Mouse (Mus musculus): Measurements from ENCODE around the gene Cacna1h. TPM values are rescaled to one million over a fixed set of nuclear protein-coding genes. Genes with fewer than 3 reads are reported as not detected.

Cacna1h gene
- 10 to 100 TPM; 44.2 to 56.5 (median 50.2) TPM for total RNA-seq (2022)

DNA sequence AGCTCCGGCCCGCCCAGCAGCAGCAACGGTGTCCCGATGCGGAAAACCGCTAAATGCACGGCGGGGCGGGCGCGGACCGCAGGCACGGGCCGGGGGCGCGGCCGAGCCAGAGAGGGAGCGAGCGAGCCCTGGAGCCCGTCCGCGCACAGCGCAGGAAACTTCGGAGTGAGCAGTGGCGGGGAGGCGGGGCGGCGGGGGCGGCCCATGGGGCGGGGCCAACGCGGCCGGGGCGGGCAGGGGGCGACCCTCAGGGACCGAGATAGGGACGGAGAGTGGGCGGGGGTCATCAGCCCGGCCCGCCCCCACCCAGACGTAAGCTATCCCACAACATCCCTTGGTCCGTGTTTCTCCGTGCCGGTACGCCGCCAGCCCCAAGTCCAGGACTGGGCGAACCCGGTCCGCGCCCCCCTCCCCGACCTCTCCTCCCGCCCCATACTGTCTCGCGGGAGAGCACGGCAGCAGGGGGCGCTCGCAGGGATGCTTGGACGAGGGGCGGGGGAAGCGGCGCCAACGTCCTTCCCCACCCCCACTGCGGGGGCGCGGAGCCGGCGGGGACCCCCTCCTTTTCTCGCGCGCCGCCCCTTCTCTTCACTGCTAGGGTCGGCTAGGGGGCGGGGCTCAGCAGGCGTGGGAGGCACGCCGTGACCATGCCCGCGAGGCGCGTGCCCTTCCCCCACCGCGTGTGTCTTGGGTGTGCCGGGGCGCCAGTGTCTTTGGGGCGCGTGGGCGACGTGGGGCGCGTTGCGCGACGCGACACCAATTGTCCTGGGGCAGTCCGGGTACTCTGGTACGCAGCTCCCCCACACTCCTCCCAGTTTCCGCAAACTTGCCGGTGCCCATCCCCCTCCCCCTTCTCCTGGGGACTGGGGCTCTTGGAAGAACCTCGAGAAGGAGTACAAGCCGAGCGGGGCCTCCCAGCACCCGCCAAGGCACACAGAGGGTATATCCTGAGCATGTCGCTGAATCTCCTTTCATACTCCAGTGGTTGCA, at the start of gene Cacna1h:
Cacna1h (minus strand) TSS at position 167 of the 990 bp plus-strand sequence.
- peak in 1 of 2 experiments; percentile 61 for DNase-seq (ENCODE audit: low spot score in 2 of 2)

DNA sequence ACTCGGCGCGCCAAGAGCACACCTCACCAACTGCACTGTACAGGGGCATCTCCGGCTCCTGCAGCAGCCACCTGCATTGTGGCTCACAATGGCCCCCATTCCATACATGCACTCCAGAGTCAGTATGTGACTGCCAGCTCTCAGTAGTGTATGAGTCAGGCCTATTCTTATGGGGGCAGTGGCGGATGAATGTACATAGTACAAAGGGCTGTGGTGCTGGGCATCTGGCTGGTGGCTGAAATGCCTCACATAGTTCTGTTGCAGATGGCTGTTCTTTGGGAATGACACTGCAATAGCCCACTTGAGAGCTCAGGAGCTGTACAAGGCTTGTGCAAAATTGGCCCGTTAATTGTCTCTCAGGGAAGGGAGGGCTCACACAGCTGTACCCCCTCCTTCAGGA, 48.5 kb upstream of the Cacna1h start:
- DNase-seq (ENCODE audit: low spot score in 2 of 2) = no peak

DNA sequence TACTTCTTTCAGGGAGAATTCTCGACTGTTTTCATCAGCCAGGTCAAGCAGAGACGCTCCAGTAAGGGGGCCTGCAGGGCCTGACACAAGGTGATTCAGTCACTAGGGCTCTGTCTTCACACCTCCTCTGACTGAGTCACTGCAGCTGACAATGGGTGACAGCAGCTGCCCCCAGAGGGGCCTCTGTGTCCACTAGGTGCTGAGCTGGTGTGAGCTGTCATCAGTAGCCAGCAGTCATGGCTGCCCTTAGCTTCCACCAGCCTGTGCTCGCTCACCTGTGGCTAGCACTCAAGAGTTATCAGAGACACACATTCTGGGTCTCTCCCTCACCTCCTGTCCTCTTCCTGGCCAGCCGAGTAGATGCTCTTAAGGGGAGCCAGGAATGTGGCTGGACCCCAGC, 47.2 kb upstream of the Cacna1h start:
- no peak for DNase-seq (ENCODE audit: low spot score in 2 of 2)

DNA sequence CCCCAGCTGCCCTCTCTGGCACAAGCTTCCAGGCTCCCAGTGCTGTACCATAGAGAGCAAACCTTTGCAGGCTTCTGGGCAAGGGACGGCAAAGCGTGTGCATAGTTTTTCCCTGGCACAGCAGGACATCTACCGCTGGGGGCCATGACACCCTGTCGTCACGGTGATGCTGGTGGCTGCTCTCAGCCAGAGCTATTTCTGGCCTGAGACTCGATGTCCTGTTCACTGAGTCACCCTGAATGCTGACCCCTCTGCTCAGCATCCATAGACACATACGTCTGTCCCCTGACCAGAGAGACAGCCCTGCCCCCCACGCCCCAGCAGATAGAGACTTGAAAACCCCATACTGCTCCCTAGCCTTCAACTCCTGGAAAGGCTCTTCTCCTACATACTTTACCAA, 46.6 kb upstream of the Cacna1h start:
- no peak for DNase-seq (ENCODE audit: low spot score in 2 of 2)

DNA sequence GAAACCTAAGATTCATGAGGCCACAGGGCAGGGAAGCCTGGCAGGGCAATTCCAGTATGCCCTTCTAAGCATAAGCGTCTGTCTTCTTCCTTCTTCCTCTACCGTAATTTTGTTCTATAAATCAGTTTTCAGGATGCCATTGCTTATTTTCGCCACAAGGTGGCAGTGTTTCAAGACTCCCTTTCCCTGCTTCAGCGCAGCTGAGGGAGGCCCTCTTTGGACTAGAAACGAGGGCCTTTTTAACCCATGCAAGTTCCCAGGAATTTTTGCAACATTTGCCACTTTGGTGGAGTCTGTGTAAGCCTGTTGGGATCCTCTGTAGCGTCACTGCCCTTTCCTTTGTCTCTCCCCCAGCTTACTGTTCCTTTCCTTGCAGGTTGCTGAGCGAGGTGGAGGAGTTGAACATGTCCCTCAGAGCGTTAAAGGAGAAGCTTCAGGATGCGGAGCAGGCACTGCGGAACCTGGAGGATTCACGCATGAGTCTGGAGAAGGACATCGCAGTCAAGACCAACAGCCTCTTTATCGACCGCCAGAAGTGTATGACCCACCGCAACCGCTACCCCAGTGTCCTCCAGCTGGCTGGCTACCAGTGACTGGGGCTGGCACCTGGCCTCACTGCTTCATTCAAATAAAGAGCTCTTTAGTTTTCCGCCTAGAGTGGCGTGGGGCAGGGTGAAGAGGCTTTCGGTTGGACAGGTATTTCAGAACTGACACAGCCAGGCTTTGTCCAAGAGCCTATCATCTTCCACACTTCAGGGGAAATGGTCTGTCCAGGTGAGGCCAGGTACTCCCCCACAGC, 42.6 kb upstream of the Cacna1h start:
- peak in 1 of 2 experiments; percentile 40 for DNase-seq (ENCODE audit: low spot score in 2 of 2)

DNA sequence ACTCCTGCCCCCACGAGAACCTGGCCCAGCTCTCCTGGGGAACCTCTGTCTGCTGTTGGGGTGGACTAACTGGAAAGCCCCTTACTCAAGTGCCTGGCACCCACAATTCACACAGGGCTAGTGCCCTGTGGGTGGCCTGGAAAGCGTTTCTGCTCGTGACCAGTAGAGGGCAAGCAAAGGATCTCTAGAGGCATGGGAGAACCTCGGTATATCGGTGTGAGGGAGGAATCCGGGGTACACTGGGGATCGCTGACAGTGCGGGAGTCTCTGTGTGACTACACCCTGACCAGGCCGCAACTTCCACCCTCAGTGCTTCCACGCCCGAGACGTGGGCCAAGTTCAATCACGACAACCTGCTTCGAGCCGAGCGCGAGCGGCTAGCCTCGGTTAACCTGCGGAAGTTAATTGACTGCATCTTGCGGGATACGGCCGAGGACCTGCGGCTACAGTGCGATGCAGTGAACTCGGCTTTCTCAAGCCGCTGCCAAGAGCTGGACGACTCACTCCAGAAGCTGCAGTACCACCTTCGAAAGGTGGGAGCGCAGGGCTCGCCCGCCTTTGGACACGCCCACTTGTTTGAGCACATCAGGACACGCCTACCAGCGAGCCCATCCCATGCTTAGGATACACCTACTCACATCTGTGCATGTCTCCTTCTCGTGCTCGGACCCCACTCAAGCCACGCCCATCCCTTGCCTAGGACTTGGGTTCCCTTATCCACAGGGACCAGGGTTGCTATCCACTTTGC, 40.9 kb upstream of the Cacna1h start:
- DNase-seq (ENCODE audit: low spot score in 2 of 2) = peak in 1 of 2 experiments; percentile 40

DNA sequence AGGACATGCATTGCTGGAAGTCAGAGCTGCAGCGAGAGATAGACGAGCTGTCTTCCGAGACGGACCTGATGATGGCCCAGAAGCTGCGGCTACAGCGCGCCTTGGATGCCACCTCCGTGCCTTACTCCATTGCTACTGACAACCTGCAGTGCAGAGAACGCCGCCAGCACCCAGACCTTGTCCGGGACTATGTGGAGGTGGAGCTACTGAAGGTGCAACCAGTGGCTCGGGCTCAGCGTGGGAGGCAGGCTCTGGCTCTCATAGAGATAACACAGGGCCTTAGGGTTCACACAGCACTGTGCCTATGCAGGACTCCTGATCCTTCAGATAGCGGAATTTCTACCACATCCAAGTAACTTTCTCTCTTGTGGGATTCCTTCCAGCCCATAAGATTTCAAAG, 38.5 kb upstream of the Cacna1h start:
- no peak for DNase-seq (ENCODE audit: low spot score in 2 of 2)

DNA sequence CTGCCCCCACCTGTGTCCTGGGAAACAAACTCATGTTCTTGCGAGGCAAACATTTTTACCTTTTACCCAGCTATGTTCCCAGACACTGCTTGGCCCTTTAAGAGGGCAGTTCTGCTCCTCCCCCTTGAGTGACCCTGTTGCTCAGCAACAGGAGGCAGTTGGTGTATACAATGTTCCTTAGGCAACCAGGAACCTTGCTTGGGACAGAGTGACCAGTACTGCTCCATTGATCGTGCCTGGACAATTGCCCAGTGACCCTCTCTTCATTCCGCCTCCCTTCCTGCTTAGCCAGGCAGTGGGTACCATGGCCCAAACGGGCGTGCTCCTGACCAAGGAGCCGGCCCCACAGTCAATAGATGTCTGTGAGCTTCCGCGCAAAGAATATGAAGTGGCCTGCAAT, 37.8 kb upstream of the Cacna1h start:
- DNase-seq (ENCODE audit: low spot score in 2 of 2) = peak in 1 of 2 experiments; percentile 53

DNA sequence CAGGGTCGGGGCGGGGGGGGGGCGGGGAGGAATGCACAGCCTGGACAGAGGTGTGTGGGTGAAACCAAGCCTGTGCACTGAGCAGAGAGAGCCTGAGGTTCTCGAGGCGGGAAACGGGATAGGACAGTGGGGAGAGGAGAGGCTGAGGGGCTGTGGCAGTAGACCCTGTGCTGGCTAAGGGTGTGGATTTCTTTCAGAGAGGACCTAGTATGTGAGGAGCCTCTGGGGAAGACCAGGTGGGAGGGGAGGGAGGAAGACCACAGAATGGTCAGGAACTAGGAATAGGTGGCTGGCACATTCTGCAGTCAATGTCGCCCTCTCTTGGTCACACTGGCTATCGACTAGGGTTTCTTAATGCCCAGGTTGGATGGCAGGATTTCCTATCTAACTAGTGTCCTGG, 36.2 kb upstream of the Cacna1h start:
- DNase-seq (ENCODE audit: low spot score in 2 of 2) = peak; percentile 35 to 51

DNA sequence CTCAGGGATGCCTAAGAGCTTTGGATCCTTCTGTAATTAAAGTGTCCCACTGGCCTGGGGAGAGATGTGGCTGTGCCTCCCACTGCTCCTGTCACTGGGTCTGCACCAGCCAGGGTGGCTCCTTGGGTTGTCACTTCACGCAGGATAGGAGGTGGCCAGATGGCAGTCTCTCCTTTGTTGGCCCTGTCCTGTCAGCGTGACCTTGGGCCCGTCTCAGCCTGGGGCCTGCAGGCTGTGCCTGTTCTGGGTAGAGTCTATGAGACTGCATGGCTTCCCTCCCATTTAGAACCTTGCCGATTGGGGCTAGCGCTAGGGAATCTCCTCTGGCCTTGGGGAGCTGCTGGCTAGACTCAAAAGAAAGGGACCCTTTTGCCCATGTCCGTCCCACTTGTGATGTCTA, 34.7 kb upstream of the Cacna1h start:
- DNase-seq (ENCODE audit: low spot score in 2 of 2) = no peak

DNA sequence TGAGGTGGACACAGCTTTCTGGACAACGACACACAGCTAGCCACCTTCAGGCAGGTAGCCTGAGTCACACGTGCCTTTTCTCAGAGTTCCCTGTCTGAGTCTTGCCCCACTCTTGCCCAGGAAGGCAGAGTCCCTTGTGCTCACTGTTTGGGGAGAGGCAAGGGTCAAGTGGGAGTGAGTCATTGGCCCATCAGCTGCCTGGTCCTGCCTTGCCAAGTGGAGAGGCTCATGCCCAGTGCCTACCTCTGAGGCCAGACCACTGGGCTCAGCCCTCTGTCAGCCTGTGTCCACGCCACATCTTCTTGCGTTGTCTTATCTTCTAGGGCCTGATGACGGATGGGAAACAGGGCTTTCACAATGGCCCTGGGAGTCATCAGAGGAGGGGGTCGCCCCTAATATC, 34.2 kb upstream of the Cacna1h start:
- no peak for DNase-seq (ENCODE audit: low spot score in 2 of 2)

DNA sequence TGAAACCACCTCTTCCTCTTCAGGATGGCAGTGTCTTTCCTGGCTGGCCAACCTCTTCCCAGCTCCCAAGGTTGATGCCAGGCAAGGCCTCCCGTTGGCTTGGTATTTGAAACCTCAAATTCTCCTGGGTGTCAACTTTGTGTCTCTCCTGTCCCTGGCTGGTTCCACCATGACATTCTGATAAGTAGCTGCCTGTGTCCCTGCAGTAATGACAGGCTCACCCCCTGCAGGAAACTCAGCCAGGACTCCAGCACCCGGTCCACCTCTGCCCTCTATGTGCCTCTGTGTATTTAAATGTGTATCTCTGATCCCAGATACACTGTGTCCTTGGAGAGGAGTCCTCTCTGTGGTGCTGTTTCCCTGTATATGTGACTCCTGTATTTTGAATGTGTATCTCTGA, 32.7 kb upstream of the Cacna1h start:
- DNase-seq (ENCODE audit: low spot score in 2 of 2) = no peak

DNA sequence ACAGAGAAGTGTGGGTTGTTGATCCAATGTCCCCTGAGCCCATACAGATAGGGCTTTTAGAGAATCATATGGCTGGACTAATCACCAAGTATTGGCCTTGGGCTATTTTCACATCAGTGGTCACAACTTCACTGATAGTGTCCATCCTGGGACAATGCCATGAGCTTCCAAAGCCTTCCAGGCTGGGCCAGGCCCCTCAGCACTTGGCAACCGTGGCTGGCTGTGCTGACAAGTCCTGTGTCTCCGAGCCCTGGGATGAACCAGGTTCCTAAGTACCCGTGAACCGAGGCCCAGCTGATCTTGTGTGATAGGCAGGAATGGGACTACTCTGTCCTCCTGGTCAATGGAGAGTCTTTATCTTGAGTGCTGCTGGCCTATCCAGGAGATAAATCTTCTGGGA, 30.5 kb upstream of the Cacna1h start:
- DNase-seq (ENCODE audit: low spot score in 2 of 2) = no peak

DNA sequence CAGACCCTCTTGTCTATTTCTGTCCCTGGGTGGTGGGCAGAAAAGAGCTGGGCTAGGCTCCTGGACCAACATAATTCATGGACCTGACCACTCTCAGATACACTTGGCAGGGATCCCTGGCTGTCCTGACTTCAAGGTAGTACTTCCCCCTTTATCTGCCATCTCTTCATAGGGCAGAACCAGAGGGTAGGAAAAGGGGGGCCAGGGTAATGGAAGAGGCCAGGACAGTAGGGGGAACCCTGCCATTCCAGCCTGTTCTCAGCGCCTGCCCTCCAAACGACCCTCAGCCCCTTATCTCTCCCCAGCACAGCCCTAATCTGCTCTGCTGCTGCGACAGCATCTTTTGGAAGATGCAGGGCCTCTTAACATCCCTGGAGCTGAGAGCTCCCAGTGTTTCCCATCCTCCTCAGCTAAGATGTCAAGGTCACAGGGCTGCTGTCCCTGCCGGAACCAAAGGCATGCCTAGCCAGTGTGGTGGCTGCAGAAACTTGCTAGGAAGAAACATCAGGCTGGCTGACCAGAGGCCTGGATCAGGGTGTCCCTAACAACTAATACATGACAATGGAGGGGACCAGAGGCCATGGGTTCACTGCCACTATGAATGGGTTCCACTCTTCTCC, 29.9 kb upstream of the Cacna1h start:
- no peak for DNase-seq (ENCODE audit: low spot score in 2 of 2)

DNA sequence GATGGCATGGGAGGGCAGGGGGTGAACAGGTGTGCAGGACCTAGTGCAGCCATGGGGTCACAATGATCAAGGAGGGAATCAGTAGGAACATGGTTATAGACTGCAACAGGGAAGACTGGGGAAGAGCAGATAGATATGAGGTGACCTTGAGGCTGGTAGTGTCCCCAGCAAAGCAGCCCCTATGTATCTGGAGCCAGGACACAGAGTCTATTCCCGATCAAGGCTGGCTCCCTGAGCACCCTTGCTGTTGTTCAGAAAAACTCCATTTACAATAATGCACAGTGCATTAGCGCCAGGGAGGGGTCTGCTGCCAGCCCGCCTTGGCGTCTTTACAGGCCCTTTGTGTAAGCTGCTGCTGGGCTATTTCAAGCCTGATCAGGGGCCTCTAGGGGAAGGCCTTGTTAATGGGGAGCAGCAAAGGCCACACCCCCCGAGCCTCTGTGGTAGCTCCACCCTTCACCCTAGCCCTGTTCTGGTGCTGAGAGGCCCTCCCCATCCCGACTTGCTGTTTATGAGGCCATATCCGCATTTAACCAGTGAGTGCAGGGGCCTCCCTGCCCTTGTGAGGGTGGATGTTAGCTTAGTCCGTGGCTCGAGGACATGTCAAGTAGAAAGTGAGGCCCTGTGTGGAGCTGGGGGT, 28.8 kb upstream of the Cacna1h start:
- no peak for DNase-seq (ENCODE audit: low spot score in 2 of 2)

DNA sequence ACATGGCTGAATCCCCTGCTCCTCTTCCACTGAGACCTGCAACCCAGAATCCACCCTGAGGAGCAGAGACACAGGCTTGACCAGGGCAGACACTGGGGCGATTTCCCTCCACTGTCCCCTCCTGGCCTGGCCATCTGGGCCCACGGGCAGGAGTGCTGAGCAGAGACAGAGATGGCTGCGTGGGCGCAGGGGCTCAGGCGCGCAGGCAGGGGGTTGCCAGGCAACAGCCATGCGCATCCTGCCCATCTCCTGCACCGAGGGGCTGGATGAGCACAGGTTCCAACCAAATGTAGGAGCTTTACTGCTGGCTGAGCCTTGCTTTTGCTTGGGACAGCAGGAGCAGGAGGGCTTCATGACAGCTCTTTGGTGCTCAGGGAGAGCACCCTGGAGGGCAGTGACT, 23.0 kb upstream of the Cacna1h start:
- DNase-seq (ENCODE audit: low spot score in 2 of 2) = peak in 1 of 2 experiments; percentile 77

DNA sequence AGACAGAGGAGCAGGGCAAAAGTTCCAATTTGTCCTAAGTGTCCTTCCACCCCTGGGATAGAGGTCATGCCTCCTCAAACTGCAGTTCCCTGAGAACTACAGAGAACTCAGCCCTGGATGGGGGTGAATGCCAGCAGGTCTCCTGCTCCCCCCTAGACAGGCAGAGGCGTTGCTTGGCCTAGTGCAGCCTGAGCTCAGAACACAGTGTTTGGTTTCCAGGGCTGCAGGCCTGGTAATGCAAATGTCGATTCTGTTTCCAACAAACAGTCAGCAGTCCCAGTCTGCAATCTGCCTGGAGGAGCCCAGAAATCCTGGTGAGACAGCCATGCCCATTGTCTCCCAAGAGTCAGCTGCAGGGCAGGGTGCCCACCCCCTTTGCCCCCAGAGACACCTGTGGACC, 20.7 kb upstream of the Cacna1h start, which contains the start of gene Tekt4:
Tekt4 (plus strand) TSS at position 344 of the 400 bp plus-strand sequence.
- no peak for DNase-seq (ENCODE audit: low spot score in 2 of 2)

DNA sequence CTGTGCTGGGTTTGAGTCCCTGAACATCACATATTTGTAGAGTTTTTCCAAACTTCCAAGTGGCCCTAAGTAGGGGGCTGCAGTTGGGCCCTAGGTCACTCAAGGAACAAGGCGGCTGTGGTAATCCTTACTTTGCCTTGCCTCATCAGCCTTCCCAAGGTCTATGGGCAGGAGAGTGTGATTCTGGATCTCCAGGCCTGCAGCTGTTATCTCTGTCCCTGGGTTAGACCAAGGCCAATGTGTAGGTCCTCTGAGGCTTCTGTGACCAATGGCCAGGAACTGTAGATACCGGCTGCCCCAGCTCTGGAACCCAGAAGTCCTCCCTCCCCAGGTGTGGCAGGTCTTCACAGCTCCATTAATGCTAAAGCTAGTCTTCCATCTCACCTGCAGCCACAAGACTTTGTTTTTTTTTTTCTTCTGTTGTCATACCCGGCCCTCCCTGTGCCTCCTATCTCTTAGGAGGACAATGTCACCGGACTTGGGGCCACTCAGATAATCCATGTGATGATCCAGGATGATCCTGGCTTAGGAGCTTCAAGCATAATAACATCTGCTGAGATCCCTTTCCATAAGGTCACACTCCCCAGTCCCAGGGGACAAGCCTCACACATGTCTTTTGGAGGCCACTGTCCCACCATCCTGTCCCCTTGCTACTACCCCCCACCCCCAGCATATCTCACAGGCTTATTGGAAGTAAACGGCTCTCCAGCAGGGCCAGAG, 18.8 kb upstream of the Cacna1h start:
- no peak for DNase-seq (ENCODE audit: low spot score in 2 of 2)

DNA sequence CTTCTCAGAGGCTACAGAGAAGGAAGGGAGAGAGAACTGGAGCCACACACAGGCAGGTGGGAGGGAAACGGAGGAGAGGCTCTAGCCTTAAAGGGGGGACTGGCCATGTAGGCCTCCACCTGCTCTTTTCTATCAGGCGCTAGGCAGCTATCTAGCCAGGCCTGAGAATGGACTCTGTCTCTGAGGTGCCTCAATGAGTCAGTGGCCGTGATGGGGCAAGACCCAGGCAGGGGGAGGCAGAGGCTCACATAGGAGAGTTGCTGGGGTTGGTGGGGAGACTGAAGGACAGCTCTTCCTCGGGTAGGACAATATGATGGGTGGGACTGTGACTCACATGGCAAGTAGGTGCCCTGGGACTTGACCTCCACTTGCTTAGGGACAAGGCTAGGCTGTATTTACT, 16.7 kb upstream of the Cacna1h start:
- no peak for DNase-seq (ENCODE audit: low spot score in 2 of 2)

DNA sequence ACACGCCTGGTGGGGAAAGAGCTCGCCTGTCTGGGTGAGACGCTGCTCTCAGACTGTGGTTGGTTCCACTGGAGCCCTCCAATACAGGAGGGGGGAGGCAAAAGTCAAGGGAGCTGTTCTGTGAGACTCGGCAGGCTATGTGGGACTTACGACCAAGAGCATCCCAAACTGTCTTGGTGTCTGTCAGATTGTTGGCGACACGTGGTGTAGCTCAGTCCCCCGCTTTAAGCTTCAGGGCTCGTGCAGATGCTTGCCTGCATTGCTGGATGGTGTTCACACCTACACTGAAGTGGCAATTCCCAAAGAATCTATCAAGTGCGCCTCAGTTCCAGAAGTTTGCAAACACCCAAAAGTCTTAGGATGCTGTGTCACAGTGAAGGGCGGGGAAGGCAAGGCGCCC, 14.3 kb upstream of the Cacna1h start:
- DNase-seq (ENCODE audit: low spot score in 2 of 2) = no peak

Data from left cerebral cortex, adult 8-10 months (tissue).